ENCODE assay signal across 19 mouse cellular contexts in genomic region chr9:49590261-49590660, GRCm38 (mm10).
DNase-seq lines count a peak whose midpoint lies in the region; ATAC-seq and TF ChIP-seq lines count a peak whose summit lies in the region.
"Had no signal": no experiment of that assay in that cellular context is flagged by ENCODE, and none has a peak within 500 bp of the region (broad histone marks: within the 10 kb centered on the region; RNA-seq: fewer than 3 reads in every experiment).

No protein-coding gene starts in this region.

- no peak overlapping the region for H3K9ac ChIP-seq in hindbrain, embryonic 11.5 days (ENCODE audit: low read depth, low read length)
- H3K9ac ChIP-seq in hindbrain, postnatal 0 days (replicated peaks; ENCODE audit: low read length): no peak overlapping the region
- no peak overlapping the region for H3K9ac ChIP-seq in embryonic facial prominence, embryonic 13.5 days
- no peak overlapping the region for H3K9ac ChIP-seq in midbrain, embryonic 16.5 days (ENCODE audit: low read depth, low read length)
- H3K9ac ChIP-seq: heart, embryonic 13.5 days; lung, embryonic 15.5 days; stomach, embryonic 15.5 days had no signal

- no peaks in the 10 kb centered on the region for H3K9me3 ChIP-seq in hindbrain, embryonic 11.5 days (ENCODE audit: control insufficient read depth, low read length)
- no peaks in the 10 kb centered on the region for H3K9me3 ChIP-seq in hindbrain, postnatal 0 days (ENCODE audit: low read length)
- no peaks in the 10 kb centered on the region for H3K9me3 ChIP-seq in embryonic facial prominence, embryonic 13.5 days
- no peaks in the 10 kb centered on the region for H3K9me3 ChIP-seq in midbrain, embryonic 16.5 days (replicated peaks; ENCODE audit: control insufficient read depth, low read length, poor library complexity, severe bottlenecking)
- H3K9me3 ChIP-seq: heart, embryonic 13.5 days; limb, embryonic 10.5 days; lung, embryonic 15.5 days; stomach, embryonic 15.5 days had no signal

- H3K36me3 ChIP-seq in hindbrain, embryonic 11.5 days (ENCODE audit: control insufficient read depth, insufficient read depth, low read length): no peaks in the 10 kb centered on the region
- no peaks in the 10 kb centered on the region for H3K36me3 ChIP-seq in hindbrain, postnatal 0 days (ENCODE audit: insufficient read depth, low read length)
- no peaks in the 10 kb centered on the region for H3K36me3 ChIP-seq in embryonic facial prominence, embryonic 13.5 days
- no peaks in the 10 kb centered on the region for H3K36me3 ChIP-seq in midbrain, embryonic 16.5 days (ENCODE audit: control insufficient read depth, insufficient read depth, low read length)
- H3K36me3 ChIP-seq: heart, embryonic 13.5 days; limb, embryonic 10.5 days; lung, embryonic 15.5 days; stomach, embryonic 15.5 days had no signal

- H3K4me2 ChIP-seq in hindbrain, embryonic 11.5 days (replicated peaks; ENCODE audit: low read depth, low read length): no peak overlapping the region
- no peak overlapping the region for H3K4me2 ChIP-seq in hindbrain, postnatal 0 days (ENCODE audit: low read depth, low read length)
- no peak overlapping the region for H3K4me2 ChIP-seq in embryonic facial prominence, embryonic 13.5 days
- H3K4me2 ChIP-seq in midbrain, embryonic 16.5 days (ENCODE audit: low read length): no peak overlapping the region
- H3K4me2 ChIP-seq: heart, embryonic 13.5 days; liver, embryonic 11.5 days; lung, embryonic 15.5 days; stomach, embryonic 15.5 days had no signal

- H3K4me1 ChIP-seq in hindbrain, embryonic 11.5 days (replicated peaks; ENCODE audit: control insufficient read depth, insufficient read depth, low read length): no peaks in the 10 kb centered on the region; the same call in 1 of the 2 replicates
- H3K4me1 ChIP-seq in hindbrain, postnatal 0 days (ENCODE audit: insufficient read depth, low read length): peaks cover 18% of the 10 kb centered on the region
- peaks cover 48% of the 10 kb centered on the region for H3K4me1 ChIP-seq in embryonic facial prominence, embryonic 13.5 days
- H3K4me1 ChIP-seq in midbrain, embryonic 16.5 days (ENCODE audit: control insufficient read depth, insufficient read depth, low read length): peaks cover 70% of the 10 kb centered on the region

- WGBS in hindbrain, embryonic 11.5 days: 43% methylated on average over 4 of the region's 4 CpGs
- 25% methylated on average over 4 of the region's 4 CpGs for WGBS in hindbrain, postnatal 0 days
- whole genome bisulfite sequencing in embryonic facial prominence, embryonic 13.5 days: 53% methylated on average over 4 of the region's 4 CpGs
- WGBS in midbrain, embryonic 16.5 days: 27% methylated on average over 4 of the region's 4 CpGs

- TF ChIP-seq CTCF in hindbrain, postnatal 0 days (IDR thresholded peaks at IDR 0.05; ENCODE audit: low read depth): no peak

- DNase-seq in hindbrain, embryonic 11.5 days (ENCODE audit: low spot score): peak; percentile 10
- DNase-seq in hindbrain, postnatal 0 days (ENCODE audit: low spot score): no peak
- DNase-seq in Muller cell, postnatal 12 days (ENCODE audit: inconsistent ontology term): peak; percentile 61
- DNase-seq in cerebellum, adult 9-10 months: no peak
- no peak for DNase-seq in testis, postnatal 10 days (ENCODE audit: low spot score)
- no peak for DNase-seq in gastrocnemius, postnatal 4 days (ENCODE audit: low spot score in 2 of 2)
- DNase-seq: cerebellum, postnatal 14 days; gastrocnemius, postnatal 36 days; heart, postnatal 4 days; right cerebral cortex, postnatal 14 days had no signal

- ATAC-seq in hindbrain, embryonic 11.5 days (ENCODE audit: low FRiP score): no peak
- no peak; the same call in 1 of the 2 replicates for ATAC-seq in hindbrain, postnatal 0 days
- ATAC-seq in embryonic facial prominence, embryonic 13.5 days (ENCODE audit: insufficient number of reproducible peaks, insufficient read depth, low FRiP score, low TSS enrichment, low read depth): no peak
- no peak for ATAC-seq in midbrain, embryonic 16.5 days
- ATAC-seq: intestine, postnatal 0 days had no signal

- H3K27me3 ChIP-seq in hindbrain, embryonic 11.5 days (ENCODE audit: control insufficient read depth, insufficient read depth, low read length): no peaks in the 10 kb centered on the region
- no peaks in the 10 kb centered on the region for H3K27me3 ChIP-seq in hindbrain, postnatal 0 days (ENCODE audit: insufficient read depth, low read length)
- no peaks in the 10 kb centered on the region for H3K27me3 ChIP-seq in embryonic facial prominence, embryonic 13.5 days
- no peaks in the 10 kb centered on the region for H3K27me3 ChIP-seq in midbrain, embryonic 16.5 days (ENCODE audit: control insufficient read depth, insufficient read depth, low read depth, low read length)
- H3K27me3 ChIP-seq: heart, embryonic 13.5 days; lung, embryonic 15.5 days; stomach, embryonic 15.5 days had no signal

- no peak overlapping the region for H3K27ac ChIP-seq in hindbrain, embryonic 11.5 days (ENCODE audit: low read depth, low read length)
- no peak overlapping the region for H3K27ac ChIP-seq in hindbrain, postnatal 0 days
- peak overlapping the region; percentile 22; the same call in 1 of the 2 replicates for H3K27ac ChIP-seq in embryonic facial prominence, embryonic 13.5 days
- H3K27ac ChIP-seq in midbrain, embryonic 16.5 days (ENCODE audit: low read length): peak overlapping the region; percentile 26; the same call in 1 of the 2 replicates
- H3K27ac ChIP-seq: heart, embryonic 13.5 days; limb, embryonic 10.5 days; lung, embryonic 15.5 days; stomach, embryonic 15.5 days had no signal

- no peak overlapping the region for H3K4me3 ChIP-seq in hindbrain, embryonic 11.5 days (ENCODE audit: low read depth, low read length)
- H3K4me3 ChIP-seq in hindbrain, postnatal 0 days (ENCODE audit: low read length): no peak overlapping the region
- H3K4me3 ChIP-seq in embryonic facial prominence, embryonic 13.5 days: no peak overlapping the region
- H3K4me3 ChIP-seq in midbrain, embryonic 16.5 days (ENCODE audit: low read depth, low read length): no peak overlapping the region
- H3K4me3 ChIP-seq: heart, embryonic 13.5 days; limb, embryonic 10.5 days; lung, embryonic 15.5 days; myocyte; stomach, embryonic 15.5 days had no signal

Comparison
In these comparisons a context has a peak if more than half of its experiments do, and no peak if none do; other contexts are left out.
1. DNase-seq: peak in hindbrain, embryonic 11.5 days (single experiment) and Muller cell, postnatal 12 days (single experiment); none in hindbrain, postnatal 0 days (single experiment), cerebellum, adult 9-10 months (single experiment), testis, postnatal 10 days (single experiment) and gastrocnemius, postnatal 4 days (0 of 2).
2. H3K27ac ChIP-seq: peak in embryonic facial prominence, embryonic 13.5 days (single experiment) and midbrain, embryonic 16.5 days (single experiment); none in hindbrain, embryonic 11.5 days (single experiment) and hindbrain, postnatal 0 days (single experiment).